Mouse (Mus musculus) T-cell, adult 2 months (primary cell): ENCODE results near the gene Hectd3.
A peak's percentile ranks its signal among the peaks of the same experiment; 100 is the strongest.

ENCODE experiments used
- DNase-seq: peaks from one replicate; pipeline ENCODE4 v3.0.0; 2022; ENCODE audit warnings: low spot score

Hectd3 gene

DNA sequence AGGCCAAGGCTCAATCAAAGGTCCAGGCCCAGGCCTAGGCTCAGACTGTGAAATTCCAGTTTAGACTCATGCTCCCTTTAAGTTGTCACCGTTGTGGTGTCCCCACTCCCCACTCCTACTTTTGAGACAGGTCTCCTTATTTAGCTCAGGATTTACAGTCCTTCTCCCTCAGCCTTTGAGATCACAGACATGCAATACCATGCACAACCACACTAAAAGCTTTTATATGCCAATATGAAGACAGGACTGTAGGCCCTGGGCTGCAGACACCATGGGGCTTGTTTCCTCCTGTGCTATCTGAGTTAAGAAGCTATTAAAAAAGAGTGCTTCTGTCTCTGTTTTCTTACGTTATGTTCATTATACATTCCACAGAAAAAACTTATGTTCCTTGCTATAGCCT lies 22.6 kb downstream of the Hectd3 start:
- peak; percentile 10 for DNase-seq

DNA sequence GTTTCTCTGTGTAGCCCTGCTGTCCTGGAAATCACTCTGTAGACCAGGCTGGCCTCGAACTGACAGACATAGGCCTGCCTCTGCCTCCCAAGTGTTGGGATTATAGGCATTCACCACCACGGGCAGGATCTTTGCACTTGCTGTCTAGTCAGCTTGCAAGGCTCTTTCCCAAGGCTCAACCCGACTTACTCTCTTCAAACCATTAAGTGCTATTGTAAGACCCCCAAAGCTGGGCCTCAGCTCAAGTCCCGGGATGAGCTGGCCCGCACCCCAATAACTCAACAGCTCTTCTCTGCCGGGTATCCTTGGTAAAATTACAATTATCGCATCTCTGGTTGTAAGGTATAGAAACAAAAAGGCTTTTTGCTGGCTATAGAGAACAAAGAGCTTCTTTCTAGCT lies 23.2 kb downstream of the Hectd3 start:
- no peak for DNase-seq

DNA sequence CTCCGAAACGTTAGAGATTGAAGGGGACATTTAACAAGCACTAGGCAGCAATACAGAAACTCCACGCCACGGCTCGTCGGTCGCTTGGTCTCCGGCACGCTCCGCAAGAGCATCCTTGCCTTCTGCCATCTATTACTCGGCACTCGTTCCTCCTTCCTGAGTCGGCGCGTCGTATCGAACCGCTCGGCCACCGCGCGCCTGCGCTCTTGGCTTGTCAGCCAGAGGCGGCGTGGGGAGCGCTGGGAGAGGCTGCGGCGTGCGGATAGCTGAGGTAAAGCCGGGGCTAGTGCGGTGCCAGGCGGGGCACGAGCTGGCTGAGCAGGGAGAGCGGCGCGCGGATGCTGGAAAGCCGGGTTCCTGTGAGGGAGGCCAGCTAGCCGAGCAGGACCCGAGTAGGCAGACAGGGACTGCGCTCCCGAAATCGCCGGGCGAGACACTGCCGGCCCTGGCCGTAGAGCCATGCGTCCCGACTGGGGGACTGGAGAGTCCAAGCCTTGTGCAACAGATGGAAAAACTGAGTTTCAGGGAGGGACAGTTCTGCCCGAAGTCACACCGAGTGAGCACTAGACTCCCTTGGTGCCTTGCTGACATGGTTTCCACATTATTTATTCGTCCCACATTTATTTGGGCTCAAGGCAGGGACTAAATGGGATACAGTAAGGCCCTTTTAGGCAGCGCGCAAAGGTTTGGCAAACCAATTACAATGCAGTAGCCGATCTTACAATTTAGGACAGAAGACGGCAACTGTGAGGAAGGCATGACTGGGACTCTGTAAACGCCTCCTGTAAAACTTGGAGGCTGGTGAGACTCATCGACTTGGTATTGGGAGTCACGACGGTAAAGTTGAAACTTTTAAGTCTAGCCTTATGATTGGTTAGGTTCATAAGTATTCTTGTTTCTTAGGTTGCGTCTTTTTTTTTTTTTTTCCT lies 24.4 kb downstream of the Hectd3 start, which contains the start of gene Eif2b3:
Eif2b3 (plus strand) TSS at position 197 of the 929 bp plus-strand sequence.
- DNase-seq, result peak; percentile 93

DNA sequence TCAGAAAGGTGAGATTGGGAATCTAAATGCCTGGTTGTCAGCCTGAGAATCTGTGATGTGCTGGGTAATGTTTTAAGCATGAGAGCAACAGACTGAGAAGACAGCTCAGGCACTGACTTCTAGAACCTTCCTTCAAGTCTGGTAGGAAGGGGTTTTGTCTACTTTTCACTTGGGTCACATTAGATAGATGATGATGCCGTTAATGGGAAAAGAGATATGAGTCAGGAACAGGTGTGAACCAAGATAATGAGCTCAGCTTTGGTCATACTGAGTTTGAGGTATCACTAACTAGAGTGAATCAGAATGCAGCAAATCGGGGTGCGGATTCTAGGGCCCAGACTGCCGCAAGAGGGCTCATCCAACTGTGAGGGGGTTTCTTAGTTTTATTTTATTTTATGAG lies 28.4 kb downstream of the Hectd3 start:
- DNase-seq, result no peak

DNA sequence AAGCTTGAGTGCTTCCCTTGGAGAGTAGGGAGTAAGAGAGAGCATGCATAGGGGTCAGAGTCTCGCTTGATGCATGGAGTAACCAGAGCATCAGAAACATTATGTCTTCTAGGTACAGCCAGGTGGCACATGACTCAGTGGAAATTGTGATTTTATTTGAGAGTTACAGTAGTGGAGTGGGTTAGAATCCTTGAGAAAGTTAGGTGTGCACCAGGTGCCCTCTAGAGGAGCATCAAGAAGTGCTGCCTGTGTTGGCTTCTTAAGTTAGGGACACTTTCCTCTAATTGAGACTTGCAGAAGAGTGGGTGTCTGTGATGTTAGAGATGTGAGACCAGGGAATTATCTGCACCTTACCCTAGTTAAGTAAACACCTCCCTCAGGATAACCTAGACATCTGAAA lies 36.0 kb downstream of the Hectd3 start:
- no peak for DNase-seq

DNA sequence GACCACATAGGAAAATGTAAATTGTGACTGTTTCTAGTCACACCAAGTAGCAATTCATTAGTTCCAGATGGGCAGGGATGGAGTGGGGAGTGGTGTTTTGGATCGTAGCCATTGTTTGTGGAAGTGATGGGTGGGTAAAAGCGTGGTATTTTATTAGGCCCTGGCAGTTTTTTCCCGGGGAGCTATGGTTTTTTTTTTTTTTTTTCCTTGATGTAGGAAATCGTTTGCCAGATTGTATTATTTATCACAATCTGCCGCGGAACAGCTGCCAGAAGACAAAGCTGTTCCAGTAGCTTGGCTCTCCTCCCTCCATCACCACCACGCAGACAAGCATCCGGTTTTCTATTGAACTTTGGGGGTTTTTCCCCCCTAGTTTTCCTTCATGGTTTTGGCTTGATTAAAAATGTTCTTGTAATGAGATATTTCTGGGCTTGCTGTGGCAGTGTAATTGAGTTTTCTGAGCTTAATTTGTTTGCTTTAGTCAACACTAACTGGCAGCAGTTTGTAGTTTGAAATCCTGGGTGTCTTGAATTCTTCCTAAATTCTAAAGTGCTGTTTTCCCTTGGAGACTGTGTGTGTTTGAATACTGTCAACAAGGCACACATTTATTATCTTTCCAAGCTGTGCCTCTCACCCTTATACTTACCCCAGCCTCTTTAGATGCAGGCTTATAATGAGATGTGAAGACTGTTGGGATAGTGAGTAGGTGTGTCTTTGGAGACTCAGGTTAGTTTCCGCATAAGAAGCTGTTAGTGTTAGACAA lies 45.0 kb downstream of the Hectd3 start:
- DNase-seq, result no peak

DNA sequence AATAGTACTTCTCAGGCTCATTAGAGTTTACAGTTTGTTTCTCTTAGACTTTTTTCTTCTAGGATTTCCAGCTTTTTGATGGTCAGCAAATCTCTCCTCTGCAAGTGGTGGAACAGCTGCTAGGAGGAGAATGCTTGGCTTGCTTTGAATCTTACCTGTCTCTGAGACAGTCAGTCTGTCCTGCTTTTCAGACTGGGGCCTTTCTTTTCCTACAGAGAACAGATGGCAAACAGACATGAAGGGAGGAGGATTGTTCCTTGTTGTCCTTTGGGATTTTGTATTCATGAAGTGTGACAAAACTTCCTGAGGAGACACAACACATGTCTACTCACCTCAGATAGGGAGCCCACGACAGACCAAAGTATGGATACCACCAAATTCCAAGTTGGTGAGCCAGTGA lies 45.7 kb downstream of the Hectd3 start:
- DNase-seq, result no peak

DNA sequence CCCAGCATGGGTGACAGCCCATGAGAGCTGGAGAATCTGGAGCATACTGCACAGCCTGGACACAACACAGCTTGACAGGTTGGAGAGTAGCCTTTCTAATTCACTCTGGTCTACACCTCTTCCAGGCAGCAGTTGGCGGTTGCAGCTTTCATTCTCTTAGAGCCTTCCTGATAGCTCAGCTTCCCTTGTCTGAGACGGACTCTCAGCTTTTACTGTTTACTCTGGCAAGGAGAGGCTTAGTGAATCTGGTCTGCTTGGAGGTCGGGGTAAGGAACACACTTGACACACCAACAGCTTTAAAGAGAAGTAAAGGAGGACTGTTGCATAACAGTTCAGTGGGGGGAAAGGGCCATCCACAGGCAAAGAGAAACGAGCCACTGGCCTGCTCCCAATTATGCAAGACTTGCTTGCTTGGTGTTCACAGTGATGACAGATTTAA lies 46.2 kb downstream of the Hectd3 start:
- no peak for DNase-seq

DNA sequence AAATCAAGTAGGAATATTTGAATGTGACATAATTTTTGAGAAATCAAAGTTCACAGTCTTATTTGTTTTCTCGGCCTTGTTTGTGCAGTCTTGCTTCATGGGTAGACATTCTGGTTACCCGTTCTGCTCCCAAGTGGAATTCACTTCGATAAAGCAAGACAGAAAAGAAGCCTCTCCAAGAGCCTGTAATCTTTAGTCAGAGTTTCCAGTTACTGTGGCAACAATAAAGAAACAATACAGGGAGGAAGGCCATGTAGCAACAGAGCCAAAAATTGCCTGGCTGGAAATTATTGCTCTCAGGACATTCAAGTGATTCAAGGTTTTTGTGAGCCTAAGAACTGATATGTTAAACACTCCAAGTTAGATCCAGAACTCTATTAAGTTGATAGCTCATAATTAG lies 53.7 kb downstream of the Hectd3 start:
- DNase-seq, result no peak

DNA sequence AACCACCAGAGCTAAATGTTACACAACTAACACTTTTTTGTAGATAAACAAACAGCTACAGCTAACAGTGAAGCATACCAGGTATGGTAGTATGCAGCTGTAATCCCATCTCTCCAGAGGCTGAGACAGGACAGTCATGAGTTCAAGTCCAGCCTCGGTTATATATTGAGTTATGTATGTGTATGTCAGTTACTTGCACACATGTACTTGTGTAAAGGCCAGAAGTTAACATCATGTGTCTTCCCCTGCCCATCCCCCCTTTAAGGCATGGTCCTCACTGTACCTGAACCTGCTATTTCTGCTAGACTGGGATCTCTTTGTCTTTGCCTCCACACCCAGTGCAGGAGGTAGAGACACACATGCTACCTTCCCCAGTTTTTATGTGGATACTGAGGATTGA lies 54.4 kb downstream of the Hectd3 start:
- no peak for DNase-seq

DNA sequence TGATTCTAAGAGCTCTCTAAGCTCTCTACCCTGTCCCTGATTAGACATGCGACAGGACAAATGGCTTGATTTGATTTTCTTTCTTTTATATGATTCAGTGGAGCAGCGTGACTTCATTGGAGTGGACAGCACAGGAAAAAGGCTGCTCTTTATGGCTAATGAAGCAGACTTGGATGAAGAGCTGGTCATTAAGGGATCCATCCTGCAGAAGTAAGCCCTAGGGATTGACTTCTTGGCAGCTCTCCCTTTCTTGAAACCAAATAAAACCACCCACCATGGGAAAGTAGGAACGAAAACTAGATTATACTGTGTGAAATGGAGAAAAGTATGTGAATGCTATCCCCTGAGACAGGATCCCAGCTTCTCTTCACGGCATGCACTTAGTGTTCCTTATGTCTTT lies 57.5 kb downstream of the Hectd3 start:
- no peak for DNase-seq

DNA sequence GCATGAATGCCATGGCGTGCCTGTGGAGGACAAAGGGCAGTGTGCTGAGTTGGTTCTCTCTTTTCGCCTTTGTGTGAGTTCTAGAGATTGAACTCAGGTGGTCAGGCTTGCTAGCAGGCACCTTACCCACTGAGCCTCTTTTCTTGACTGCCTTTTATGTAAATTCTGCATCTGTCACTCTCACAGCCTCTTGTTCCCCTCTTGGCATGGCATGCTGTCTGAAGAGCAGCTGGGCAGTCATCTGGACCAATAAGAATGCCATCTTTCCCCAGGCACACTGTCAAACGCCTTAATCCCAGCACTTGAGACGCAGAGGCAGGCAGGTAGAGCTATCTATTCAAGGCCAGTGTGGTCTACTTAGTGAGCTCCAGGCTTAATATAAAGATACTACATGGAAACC lies 58.8 kb downstream of the Hectd3 start:
- DNase-seq, result no peak
